Mouse (Mus musculus) limb, embryonic 11.5 days (tissue): ENCODE results near the gene Pomp. TPM values are rescaled to one million over a fixed set of nuclear protein-coding genes. Genes with fewer than 3 reads are reported as not detected.

Source experiments
- ATAC-seq: fragments of 200-750 bp; cut with Nextera tagmentation; 2 replicates; pipeline ENCODE4 v1.8.0; 2017; ENCODE audit warnings: low read depth; ENCODE audit not compliant: insufficient number of reproducible peaks, low FRiP score, low TSS enrichment
- DNase-seq: peaks from one replicate; pipeline ENCODE4 v3.0.0-alpha.2; 2015; ENCODE audit warnings: low spot score
- H3K27ac ChIP-seq: fragments of 300-500 bp; sonication (generic); replicated peaks from 2 replicates; pipeline ENCODE4 v1.5.1; 2014; ENCODE audit warnings: low read depth, mild to moderate bottlenecking, low read length
- H3K27me3 ChIP-seq: fragments of 300-500 bp; sonication (generic); 2 replicates; pipeline ENCODE4 v1.6.1; 2014; ENCODE audit warnings: mild to moderate bottlenecking, low read length, mixed read lengths; ENCODE audit not compliant: control insufficient read depth, insufficient read depth
- H3K36me3 ChIP-seq: fragments of 300-500 bp; sonication (generic); 2 replicates; pipeline ENCODE4 v1.6.1; 2014; ENCODE audit warnings: mild to moderate bottlenecking, low read length, moderate library complexity, mixed read lengths; ENCODE audit not compliant: control insufficient read depth, insufficient read depth
- H3K4me1 ChIP-seq: fragments of 300-500 bp; sonication (generic); 2 replicates; pipeline ENCODE4 v1.6.1; 2014; ENCODE audit warnings: low read length, mixed read lengths; ENCODE audit not compliant: control insufficient read depth, insufficient read depth
- H3K4me2 ChIP-seq: fragments of 300-500 bp; sonication (generic); 2 replicates; pipeline ENCODE4 v1.6.1; 2014; ENCODE audit warnings: low read depth, mild to moderate bottlenecking, moderate library complexity; ENCODE audit not compliant: severe bottlenecking
- H3K4me3 ChIP-seq: fragments of 300-500 bp; sonication (generic); 2 replicates; pipeline ENCODE4 v1.5.1; 2014; ENCODE audit warnings: low read depth, low read length
- H3K9ac ChIP-seq: fragments of 300-500 bp; sonication (generic); 2 replicates; pipeline ENCODE4 v1.6.1; 2014; ENCODE audit warnings: mild to moderate bottlenecking, low read length
- H3K9me3 ChIP-seq: fragments of 300-500 bp; sonication (generic); 2 replicates; pipeline ENCODE4 v1.6.1; 2016; ENCODE audit warnings: low read length; ENCODE audit not compliant: control insufficient read depth
- WGBS: fragments of 180-500 bp; shearing (Covaris S2); extraction: QIAGEN DNeasy Blood & Tissue Kit; methylation state at CpG from one replicate; pipeline ENCODE4 v1.1.7; 2014; 5-methylcytosine and 5-hydroxymethylcytosine counted together
- polyA plus RNA-seq: library from polyadenylated mRNA; unstranded; fragments of >200 nt; fragmentation: Nextera tagmentation; extraction: Ambion mirVana; gene quantifications from 2 replicates; pipeline ENCODE4 v1.2.1, GENCODE M21; 2014

Gene Pomp
- polyA plus RNA-seq, 1 experiment from 2014 or later, result 518 TPM

- no peak overlapping the region for H3K4me2 ChIP-seq
- H3K9ac ChIP-seq, result no peak overlapping the region
- no peak overlapping the region for H3K4me3 ChIP-seq
- WGBS, result 92% methylated on average over 15 of the region's 15 CpGs
- no peak overlapping the region for H3K27ac ChIP-seq
- no peaks in the 10 kb centered on the region for H3K9me3 ChIP-seq
- ATAC-seq (no peak), DNase-seq (no peak)
- no peaks in the 10 kb centered on the region for H3K27me3 ChIP-seq
- no peaks in the 10 kb centered on the region for H3K4me1 ChIP-seq
- peaks cover 22% of the 10 kb centered on the region for H3K36me3 ChIP-seq
Observed at GRCm38 (mm10) chr5:147871091-147871820, 11.0 kb downstream of the Pomp start.

GRCm38 (mm10) chr5:147874491-147875065 is 14.3 kb downstream of the Pomp start:
- Histone ChIP-seq H3K4me1 (no peaks in the 10 kb centered on the region), H3K9ac (no peak overlapping the region), H3K4me2 (no peak overlapping the region), H3K36me3 (peaks cover 22% of the 10 kb centered on the region), H3K4me3 (no peak overlapping the region), H3K9me3 (no peaks in the 10 kb centered on the region), H3K27me3 (no peaks in the 10 kb centered on the region), H3K27ac (no peak overlapping the region)
- ATAC-seq (no peak), DNase-seq (no peak)
- WGBS, result 94% methylated on average over 18 of the region's 18 CpGs

GRCm38 (mm10) chr5:147875210-147875609 is 14.9 kb downstream of the Pomp start:
- Histone ChIP-seq H3K27ac (no peak overlapping the region), H3K36me3 (peaks cover 21% of the 10 kb centered on the region), H3K4me1 (no peaks in the 10 kb centered on the region), H3K9me3 (no peaks in the 10 kb centered on the region), H3K9ac (no peak overlapping the region), H3K4me3 (no peak overlapping the region), H3K27me3 (no peaks in the 10 kb centered on the region), H3K4me2 (no peak overlapping the region)
- 93% methylated on average over 8 of the region's 8 CpGs for WGBS
- ATAC-seq (no peak), DNase-seq (no peak)

GRCm38 (mm10) chr5:147877520-147877919 is 17.3 kb downstream of the Pomp start:
- Histone ChIP-seq H3K9me3 (no peaks in the 10 kb centered on the region), H3K4me2 (no peak overlapping the region), H3K9ac (no peak overlapping the region), H3K27ac (no peak overlapping the region), H3K27me3 (no peaks in the 10 kb centered on the region), H3K4me1 (no peaks in the 10 kb centered on the region), H3K36me3 (peaks cover 21% of the 10 kb centered on the region), H3K4me3 (no peak overlapping the region)
- ATAC-seq (no peak), DNase-seq (peak; percentile 41)
- 87% methylated on average over 6 of the region's 6 CpGs for WGBS

GRCm38 (mm10) chr5:147879971-147880682 is 19.9 kb downstream of the Pomp start:
- WGBS, result 93% methylated on average over 17 of the region's 17 CpGs
- Histone ChIP-seq H3K27me3 (no peaks in the 10 kb centered on the region), H3K9me3 (no peaks in the 10 kb centered on the region), H3K4me3 (no peak overlapping the region), H3K4me1 (no peaks in the 10 kb centered on the region), H3K4me2 (no peak overlapping the region), H3K36me3 (peaks cover 15% of the 10 kb centered on the region), H3K9ac (no peak overlapping the region), H3K27ac (no peak overlapping the region)
- DNase-seq (no peak), ATAC-seq (no peak)

- DNase-seq (no peak), ATAC-seq (no peak)
- no peak overlapping the region for H3K9ac ChIP-seq
- no peaks in the 10 kb centered on the region; the same call in 1 of the 2 replicates for H3K36me3 ChIP-seq
- no peaks in the 10 kb centered on the region for H3K4me1 ChIP-seq
- no peaks in the 10 kb centered on the region for H3K27me3 ChIP-seq
- no peak overlapping the region for H3K27ac ChIP-seq
- H3K4me2 ChIP-seq, result no peak overlapping the region
- no peaks in the 10 kb centered on the region for H3K9me3 ChIP-seq
- 90% methylated on average over 6 of the region's 6 CpGs for WGBS
- H3K4me3 ChIP-seq, result no peak overlapping the region
Observed at GRCm38 (mm10) chr5:147883581-147883980, 23.3 kb downstream of the Pomp start.

GRCm38 (mm10) chr5:147888313-147889297 is 28.3 kb downstream of the Pomp start:
- ATAC-seq (no peak), DNase-seq (no peak)
- H3K36me3 ChIP-seq, result no peaks in the 10 kb centered on the region
- peaks cover 2% of the 10 kb centered on the region for H3K27me3 ChIP-seq
- H3K27ac ChIP-seq, result no peak overlapping the region
- no peak overlapping the region for H3K4me3 ChIP-seq
- 89% methylated on average over 9 of the region's 12 CpGs for WGBS
- no peak overlapping the region for H3K9ac ChIP-seq
- H3K4me2 ChIP-seq, result no peak overlapping the region
- H3K9me3 ChIP-seq, result no peaks in the 10 kb centered on the region
- H3K4me1 ChIP-seq, result no peaks in the 10 kb centered on the region

- Histone ChIP-seq H3K36me3 (no peaks in the 10 kb centered on the region), H3K9ac (no peak overlapping the region), H3K4me3 (no peak overlapping the region), H3K27me3 (peaks cover 2% of the 10 kb centered on the region), H3K4me1 (0 out of 2 replicates have a peak, but pooled peaks cover 2% of the 10 kb centered on the region), H3K9me3 (no peaks in the 10 kb centered on the region), H3K4me2 (no peak overlapping the region), H3K27ac (no peak overlapping the region)
- no peak for DNase-seq
- WGBS, result 27% methylated on average over 6 of the region's 6 CpGs
- ATAC-seq, result no peak
Observed at GRCm38 (mm10) chr5:147892735-147893134, 32.5 kb downstream of the Pomp start.
